Mouse (Mus musculus) layer of hippocampus, postnatal 25 days (tissue): ENCODE data around the gene Gpr85. TPM values are rescaled to one million over a fixed set of nuclear protein-coding genes. Genes with fewer than 3 reads are reported as not detected.

Source experiments
- DNase-seq, 2 experiments: peaks; one replicate each; pipeline ENCODE4 v3.0.0; 2022; ENCODE audit warnings: mixed read lengths in 2 of 2, low spot score in 1 of 2; ENCODE audit errors: extremely low spot score in 1 of 2
- total RNA-seq, 2 experiments: library from RNA; stranded (reverse); gene quantifications; 2 replicates each; pipeline ENCODE4 v1.2.3; 2021

Gpr85 gene
- total RNA-seq, 2 experiments from 2014 or later, result 39.0 to 44.6 TPM

GRCm38 (mm10) chr6:13828877-13829276, 10.9 kb downstream of the Gpr85 start:
- DNase-seq, result no peak

GRCm38 (mm10) chr6:13816661-13817060, 23.1 kb downstream of the Gpr85 start:
- no peak for DNase-seq

- DNase-seq, result no peak
These were observed 27.6 kb downstream of the Gpr85 start for GRCm38 (mm10) chr6:13812157-13812556.

- DNase-seq, result no peak
These were observed 39.7 kb downstream of the Gpr85 start for GRCm38 (mm10) chr6:13800071-13800470.

GRCm38 (mm10) chr6:13797389-13797788, 42.4 kb downstream of the Gpr85 start:
- DNase-seq, result no peak

Other genes with a start within 250 kb of the Gpr85 start
- gene Tmem168, start 231.8 kb downstream of the Gpr85 start, total RNA-seq, result 10 to 100 TPM; 14.3 to 15.2 TPM
- 10 to 100 TPM; 22.7 to 24.0 TPM for gene Bmt2, start 162.0 kb downstream of the Gpr85 start, total RNA-seq
- gene 2610001J05Rik, start 31.6 kb upstream of the Gpr85 start, total RNA-seq, result 10 to 100 TPM; 32.0 to 39.7 TPM